Mouse (Mus musculus) hindbrain, embryonic 14.5 days (tissue): Measurements from ENCODE around the gene Slc46a1. TPM values are rescaled to one million over a fixed set of nuclear protein-coding genes. Genes with fewer than 3 reads are reported as not detected.

ENCODE experiments used
- ATAC-seq: fragments of 200-750 bp; cut with Nextera tagmentation; 2 replicates; pipeline ENCODE4 v1.8.0; 2017; ENCODE audit warnings: moderate number of reproducible peaks, mild to moderate bottlenecking, moderate TSS enrichment, moderate library complexity; ENCODE audit not compliant: low FRiP score
- DNase-seq: peaks from one replicate; pipeline ENCODE4 v3.0.0-alpha.2; 2015; ENCODE audit warnings: low spot score
- H3K27ac ChIP-seq: fragments of 300-500 bp; sonication (generic); 2 replicates; pipeline ENCODE4 v1.5.1; 2014; ENCODE audit warnings: mild to moderate bottlenecking, moderate library complexity
- H3K27me3 ChIP-seq: fragments of 300-500 bp; sonication (generic); 2 replicates; pipeline ENCODE4 v1.6.1; 2014; ENCODE audit warnings: mild to moderate bottlenecking, low read length, mixed read lengths; ENCODE audit not compliant: control insufficient read depth, insufficient read depth
- H3K36me3 ChIP-seq: fragments of 300-500 bp; sonication (generic); replicated peaks from 2 replicates; pipeline ENCODE4 v1.6.1; 2014; ENCODE audit not compliant: control insufficient read depth, insufficient read depth
- H3K4me1 ChIP-seq: fragments of 300-500 bp; sonication (generic); replicated peaks from 2 replicates; pipeline ENCODE4 v1.6.1; 2014; ENCODE audit warnings: antibody characterized with exemption, low read length, mixed read lengths; ENCODE audit not compliant: control insufficient read depth, insufficient read depth
- H3K4me2 ChIP-seq: fragments of 300-500 bp; sonication (generic); replicated peaks from 2 replicates; pipeline ENCODE4 v1.6.1; 2014; ENCODE audit warnings: mild to moderate bottlenecking, moderate library complexity
- H3K4me3 ChIP-seq: fragments of 300-500 bp; sonication (generic); replicated peaks from 2 replicates; pipeline ENCODE4 v1.5.1; 2014; ENCODE audit warnings: mild to moderate bottlenecking, low read length
- H3K9ac ChIP-seq: fragments of 300-500 bp; sonication (generic); 2 replicates; pipeline ENCODE4 v1.6.1; 2014
- H3K9me3 ChIP-seq: fragments of 300-500 bp; sonication (generic); 2 replicates; pipeline ENCODE4 v1.6.1; 2016; ENCODE audit warnings: low read length; ENCODE audit not compliant: control insufficient read depth
- WGBS: fragments of 180-500 bp; shearing (Covaris S2); extraction: QIAGEN DNeasy Blood & Tissue Kit; methylation state at CpG from one replicate; pipeline ENCODE4 v1.1.7; 2014; 5-methylcytosine and 5-hydroxymethylcytosine counted together
- polyA plus RNA-seq: library from polyadenylated mRNA; unstranded; fragments of >200 nt; fragmentation: Nextera tagmentation; extraction: Ambion mirVana; gene quantifications from 2 replicates; pipeline ENCODE4 v1.2.1, GENCODE M21; 2014

Slc46a1 gene
- polyA plus RNA-seq, 1 experiment from 2014 or later = 25.2 TPM

DNA sequence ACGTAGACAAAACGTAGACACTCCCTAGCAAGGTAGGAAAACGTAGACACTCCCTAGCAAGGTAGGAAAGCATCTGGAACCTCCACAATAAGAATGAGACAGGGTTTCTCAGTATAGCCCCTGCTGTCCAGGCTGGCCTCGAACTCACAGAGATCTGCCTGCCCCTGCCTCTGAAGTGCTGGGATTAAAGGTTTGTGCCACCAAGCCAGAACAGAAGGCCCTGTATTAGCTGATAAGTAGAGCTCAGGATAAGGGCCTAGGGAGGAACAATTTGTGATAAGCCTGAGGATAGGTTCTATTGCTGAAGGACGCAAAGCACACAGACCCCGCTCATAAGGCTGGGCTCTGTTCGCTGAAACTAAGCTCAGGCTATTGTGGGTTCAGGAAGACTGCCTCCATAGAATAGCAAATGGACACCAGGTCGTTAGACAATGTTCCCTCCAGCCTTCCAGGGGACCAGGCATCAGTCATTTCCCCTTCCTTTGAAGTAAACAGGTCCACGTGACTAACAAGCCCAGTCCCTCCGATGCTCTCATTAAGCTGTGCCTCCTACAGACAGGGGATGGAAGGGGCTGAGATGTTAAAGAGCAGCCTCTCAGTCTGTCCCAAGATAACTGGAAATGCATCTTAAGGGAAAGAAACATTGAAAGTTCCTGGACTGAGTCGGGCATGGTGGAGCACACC lies 35.2 kb upstream of the Slc46a1 start:
- 57% methylated on average over 11 of the region's 11 CpGs for WGBS
- ATAC-seq (no peak), DNase-seq (no peak)
- Histone ChIP-seq H3K4me1 (no peaks in the 10 kb centered on the region), H3K4me2 (no peak overlapping the region), H3K27ac (no peak overlapping the region), H3K27me3 (no peaks in the 10 kb centered on the region), H3K9ac (no peak overlapping the region), H3K9me3 (no peaks in the 10 kb centered on the region), H3K4me3 (no peak overlapping the region), H3K36me3 (no peaks in the 10 kb centered on the region)

DNA sequence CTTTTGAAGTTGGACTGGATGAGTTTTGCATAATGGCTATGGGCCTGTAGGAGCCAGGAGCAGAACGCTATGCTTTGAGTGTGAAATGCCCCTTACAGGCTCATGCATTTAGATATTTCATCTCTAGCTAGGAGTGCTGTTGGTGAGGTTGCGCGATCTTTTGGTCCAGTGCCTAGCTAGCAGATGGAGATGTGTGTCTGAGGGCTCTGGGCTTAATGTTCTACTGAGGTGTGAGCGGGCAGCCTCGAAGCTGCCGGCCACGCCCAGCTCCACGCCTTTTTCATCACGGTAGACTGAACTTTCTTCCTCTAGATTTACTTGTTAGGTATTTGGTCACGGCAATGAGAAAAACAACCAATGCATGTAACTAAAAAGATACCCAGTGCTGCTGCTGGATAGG lies 34.3 kb upstream of the Slc46a1 start:
- Histone ChIP-seq H3K4me1 (no peaks in the 10 kb centered on the region), H3K9me3 (no peaks in the 10 kb centered on the region), H3K27ac (no peak overlapping the region), H3K4me3 (no peak overlapping the region), H3K9ac (no peak overlapping the region), H3K27me3 (no peaks in the 10 kb centered on the region), H3K4me2 (no peak overlapping the region), H3K36me3 (no peaks in the 10 kb centered on the region)
- 87% methylated on average over 10 of the region's 10 CpGs for WGBS
- ATAC-seq (no peak), DNase-seq (no peak)

DNA sequence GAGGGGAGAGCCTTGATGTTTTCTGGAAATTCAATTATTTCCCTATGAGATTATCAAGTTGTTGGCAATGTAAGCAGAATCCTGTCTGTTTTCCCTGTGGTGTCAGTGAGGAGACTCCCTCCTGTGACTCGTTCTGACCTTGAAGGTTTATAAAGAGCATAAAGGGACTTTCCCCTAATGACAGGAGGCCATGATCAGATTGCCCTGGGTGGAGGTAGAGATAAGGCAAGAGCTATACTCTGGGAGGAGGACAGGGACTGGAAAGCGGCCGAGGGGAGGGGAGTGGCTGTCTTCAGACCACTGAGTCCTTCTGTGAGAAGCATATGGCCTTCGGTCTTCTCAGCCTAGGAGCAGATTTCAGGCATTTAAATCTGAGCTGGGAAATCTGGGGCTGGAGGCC lies 31.4 kb upstream of the Slc46a1 start:
- ATAC-seq (no peak), DNase-seq (no peak)
- Histone ChIP-seq H3K4me1 (no peaks in the 10 kb centered on the region), H3K4me3 (no peak overlapping the region), H3K9ac (no peak overlapping the region), H3K9me3 (no peaks in the 10 kb centered on the region), H3K27me3 (no peaks in the 10 kb centered on the region), H3K36me3 (no peaks in the 10 kb centered on the region), H3K4me2 (no peak overlapping the region), H3K27ac (no peak overlapping the region)
- 84% methylated on average over 4 of the region's 4 CpGs for WGBS

DNA sequence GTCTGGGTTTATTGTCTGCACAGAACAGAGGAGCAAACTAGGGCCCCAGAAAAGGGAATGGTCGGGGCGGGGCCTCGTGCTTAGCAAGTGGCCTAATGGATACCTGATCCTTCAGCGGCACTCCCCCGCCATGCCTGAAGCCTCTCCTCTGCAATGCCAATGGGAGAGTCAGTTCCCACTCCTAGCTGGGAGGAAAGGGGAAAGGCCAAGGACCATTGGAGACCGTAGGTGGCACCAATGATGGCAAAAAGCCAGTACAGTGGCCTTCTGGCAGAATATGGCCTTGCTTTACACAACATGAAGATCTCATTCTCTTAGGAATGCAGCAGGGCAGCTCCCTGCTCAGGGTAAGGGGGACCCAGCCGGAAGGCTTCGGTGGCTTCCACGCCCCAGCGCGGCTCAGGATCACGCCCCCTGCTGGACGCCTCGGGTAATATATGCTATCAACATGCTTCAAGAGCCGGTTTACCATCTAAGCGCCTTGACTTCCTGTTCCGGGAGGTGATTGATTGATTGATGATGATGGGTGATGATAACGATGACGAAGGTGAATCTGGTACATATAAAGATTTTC lies 29.6 kb upstream of the Slc46a1 start:
- no peak overlapping the region for H3K27ac ChIP-seq
- no peak overlapping the region for H3K4me2 ChIP-seq
- H3K36me3 ChIP-seq = no peaks in the 10 kb centered on the region
- no peaks in the 10 kb centered on the region for H3K4me1 ChIP-seq
- 10% methylated on average over 19 of the region's 19 CpGs for WGBS
- DNase-seq (no peak), ATAC-seq (no peak)
- no peaks in the 10 kb centered on the region for H3K27me3 ChIP-seq
- no peak overlapping the region for H3K9ac ChIP-seq
- no peaks in the 10 kb centered on the region for H3K9me3 ChIP-seq
- H3K4me3 ChIP-seq = no peak overlapping the region

DNA sequence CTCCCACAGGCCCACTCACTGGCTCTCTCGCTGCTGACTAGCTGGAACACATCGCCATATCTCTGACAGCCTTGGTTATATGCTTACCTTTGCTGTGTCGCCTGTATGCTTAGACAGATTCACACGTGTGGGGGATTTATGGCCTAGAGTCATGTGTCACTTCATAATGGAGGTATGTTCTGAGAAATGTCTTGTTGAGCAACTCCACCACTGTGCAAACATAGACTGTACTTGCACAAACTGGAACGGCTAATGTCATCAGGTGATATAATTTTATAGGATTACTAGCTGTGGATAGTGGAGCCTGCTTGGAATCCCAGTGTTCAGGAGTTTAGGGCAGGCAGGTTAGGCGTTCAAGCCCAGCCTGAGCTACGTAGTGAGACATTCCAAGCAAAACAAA lies 28.3 kb upstream of the Slc46a1 start:
- no peak for DNase-seq
- H3K4me1 ChIP-seq = no peaks in the 10 kb centered on the region
- no peak overlapping the region for H3K4me3 ChIP-seq
- 94% methylated on average over 7 of the region's 7 CpGs for WGBS
- no peaks in the 10 kb centered on the region for H3K27me3 ChIP-seq
- H3K9me3 ChIP-seq = no peaks in the 10 kb centered on the region
- no peak overlapping the region for H3K27ac ChIP-seq
- no peak overlapping the region for H3K4me2 ChIP-seq
- no peak overlapping the region for H3K9ac ChIP-seq
- no peaks in the 10 kb centered on the region for H3K36me3 ChIP-seq
- no peak for ATAC-seq

DNA sequence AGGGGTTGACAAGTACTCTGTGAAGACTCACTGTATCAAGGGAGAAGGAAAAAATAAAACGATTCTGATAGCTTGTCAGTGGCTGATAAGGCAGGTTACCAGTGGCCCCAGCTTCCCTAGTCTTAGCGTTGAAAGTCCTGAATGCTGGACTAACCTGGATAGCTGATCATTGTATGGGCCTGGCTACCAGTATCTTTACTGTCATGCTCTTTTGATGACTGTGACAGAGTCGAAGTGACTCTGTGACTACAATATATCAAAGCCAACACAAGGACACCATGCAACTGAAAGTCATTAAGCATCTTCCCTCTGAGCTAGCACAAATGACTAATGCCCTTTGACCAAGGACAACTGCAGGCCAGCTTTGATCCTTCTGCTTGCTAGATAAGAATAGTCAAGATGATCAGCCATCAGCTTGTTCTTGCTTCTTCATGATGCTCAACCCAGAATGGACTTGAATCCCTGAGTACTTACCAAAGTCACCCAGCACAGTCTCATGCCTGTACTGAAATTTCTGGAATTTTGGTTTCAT lies 27.0 kb upstream of the Slc46a1 start:
- ATAC-seq (no peak), DNase-seq (no peak)
- H3K4me2 ChIP-seq = no peak overlapping the region
- no peak overlapping the region for H3K27ac ChIP-seq
- no peak overlapping the region for H3K4me3 ChIP-seq
- no peaks in the 10 kb centered on the region for H3K9me3 ChIP-seq
- no peak overlapping the region for H3K9ac ChIP-seq
- H3K27me3 ChIP-seq = no peaks in the 10 kb centered on the region
- H3K4me1 ChIP-seq = no peaks in the 10 kb centered on the region
- 81% methylated on average over 3 of the region's 3 CpGs for WGBS
- H3K36me3 ChIP-seq = no peaks in the 10 kb centered on the region

DNA sequence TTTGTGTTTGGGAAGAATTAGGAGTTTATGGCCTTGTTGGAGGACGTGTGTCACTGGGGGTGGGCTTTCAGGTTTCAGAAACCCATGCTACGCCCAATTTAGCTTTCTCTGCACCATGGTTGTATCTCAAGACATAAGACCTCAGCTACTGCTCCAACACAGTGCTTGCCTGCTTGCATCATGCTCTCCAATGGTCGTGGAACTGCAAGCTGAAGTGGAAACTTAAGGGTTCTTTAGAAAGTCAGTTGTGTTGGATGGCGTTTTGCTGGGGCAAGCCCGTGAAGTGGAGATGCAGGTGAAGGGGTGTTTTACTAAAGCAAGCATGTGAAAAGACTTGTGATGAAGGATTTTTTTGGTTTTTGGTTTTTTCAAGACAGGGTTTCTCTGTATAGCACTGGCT lies 22.4 kb upstream of the Slc46a1 start:
- 83% methylated on average over 5 of the region's 5 CpGs for WGBS
- ATAC-seq (no peak), DNase-seq (no peak)
- Histone ChIP-seq H3K4me1 (no peaks in the 10 kb centered on the region), H3K9ac (no peak overlapping the region), H3K27me3 (no peaks in the 10 kb centered on the region), H3K36me3 (no peaks in the 10 kb centered on the region), H3K4me3 (no peak overlapping the region), H3K9me3 (no peaks in the 10 kb centered on the region), H3K27ac (no peak overlapping the region), H3K4me2 (no peak overlapping the region)

DNA sequence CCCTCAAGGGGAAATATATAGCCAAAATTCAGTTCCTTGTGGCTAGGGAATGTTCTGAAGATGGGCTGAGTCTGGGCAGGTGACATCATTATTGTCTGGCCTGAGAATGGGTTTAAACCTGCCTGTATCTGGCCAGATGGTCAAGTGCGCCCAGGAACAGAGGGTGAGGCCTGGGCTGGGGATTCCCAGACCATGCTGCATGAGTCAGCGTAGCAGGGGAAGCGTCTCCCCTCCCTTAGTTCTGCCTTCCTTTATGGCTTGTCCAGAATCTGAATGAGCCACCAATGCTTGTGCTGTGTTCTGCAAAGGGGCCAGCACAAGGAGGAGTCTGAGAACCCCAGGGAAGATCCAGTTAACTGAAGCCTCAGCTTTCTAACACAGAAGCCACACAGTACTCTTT lies 18.3 kb upstream of the Slc46a1 start:
- WGBS = 71% methylated on average over 3 of the region's 3 CpGs
- Histone ChIP-seq H3K36me3 (no peaks in the 10 kb centered on the region), H3K9me3 (no peaks in the 10 kb centered on the region), H3K4me3 (no peak overlapping the region), H3K27me3 (no peaks in the 10 kb centered on the region), H3K4me1 (no peaks in the 10 kb centered on the region), H3K4me2 (no peak overlapping the region), H3K9ac (no peak overlapping the region), H3K27ac (no peak overlapping the region)
- DNase-seq (no peak), ATAC-seq (no peak)

DNA sequence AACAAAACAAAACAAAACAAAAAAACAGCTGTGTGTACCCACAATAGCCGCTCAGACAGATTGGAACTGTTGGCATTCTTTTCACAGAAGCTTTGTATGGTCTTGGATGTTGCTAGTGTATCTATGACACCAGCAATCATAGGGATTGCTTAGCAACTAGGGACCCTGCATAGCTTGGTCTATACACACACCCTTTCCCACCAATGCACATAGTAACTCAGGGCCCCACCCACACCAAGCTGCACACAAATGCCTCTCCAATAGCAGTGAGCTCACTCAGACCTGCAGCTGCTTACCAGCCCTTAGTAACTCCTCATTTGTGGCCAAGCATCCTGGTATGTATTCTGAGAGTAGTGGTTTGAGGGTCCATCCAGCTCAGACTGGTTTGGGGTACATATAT lies 17.3 kb upstream of the Slc46a1 start:
- WGBS = 79% methylated on average over 1 of the region's 1 CpGs
- ATAC-seq (no peak), DNase-seq (no peak)
- Histone ChIP-seq H3K4me2 (no peak overlapping the region), H3K4me1 (no peaks in the 10 kb centered on the region), H3K27ac (no peak overlapping the region), H3K36me3 (no peaks in the 10 kb centered on the region), H3K27me3 (no peaks in the 10 kb centered on the region), H3K4me3 (no peak overlapping the region), H3K9me3 (no peaks in the 10 kb centered on the region), H3K9ac (no peak overlapping the region)
